Mouse (Mus musculus) embryonic facial prominence, embryonic 11.5 days (tissue): ENCODE measurements at regions not wholly inside any gene's neighbourhood (a gene's known extent, or its start where the extent isn't known, plus 50 kb on each side); places are given as distances from the start of the nearest gene placed in this dataset.

Experiments
- ATAC-seq: fragments of 200-750 bp; cut with Nextera tagmentation; replicated peaks from 2 replicates; pipeline ENCODE4 v1.8.0; 2017; ENCODE audit warnings: low read depth; ENCODE audit not compliant: insufficient number of reproducible peaks, low FRiP score, low TSS enrichment
- DNase-seq: peaks from one replicate; pipeline ENCODE4 v3.0.0-alpha.2; 2015; ENCODE audit warnings: low spot score
- H3K27ac ChIP-seq: fragments of 300-500 bp; sonication (generic); replicated peaks from 2 replicates; pipeline ENCODE4 v1.5.1; 2014; ENCODE audit warnings: mild to moderate bottlenecking, low read depth, low read length, control low read depth
- H3K27me3 ChIP-seq: fragments of 300-500 bp; sonication (generic); 2 replicates; pipeline ENCODE4 v1.6.1; 2014; ENCODE audit warnings: mild to moderate bottlenecking, low read length, moderate library complexity, mixed read lengths; ENCODE audit not compliant: control insufficient read depth, insufficient read depth
- H3K36me3 ChIP-seq: fragments of 300-500 bp; sonication (generic); replicated peaks from 2 replicates; pipeline ENCODE4 v1.6.1; 2014; ENCODE audit warnings: low read depth, mild to moderate bottlenecking, low read length, moderate library complexity, mixed read lengths; ENCODE audit not compliant: control insufficient read depth, insufficient read depth
- H3K4me1 ChIP-seq: fragments of 300-500 bp; sonication (generic); 2 replicates; pipeline ENCODE4 v1.6.1; 2014; ENCODE audit warnings: low read length, mixed read lengths; ENCODE audit not compliant: control insufficient read depth, insufficient read depth
- H3K4me2 ChIP-seq: fragments of 300-500 bp; sonication (generic); 2 replicates; pipeline ENCODE4 v1.6.1; 2014; ENCODE audit warnings: low read depth, mild to moderate bottlenecking, control low read depth, low read length, moderate library complexity
- H3K4me3 ChIP-seq: fragments of 300-500 bp; sonication (generic); 2 replicates; pipeline ENCODE4 v1.5.1; 2014; ENCODE audit warnings: low read depth, low read length, control low read depth
- H3K9ac ChIP-seq: fragments of 300-500 bp; sonication (generic); replicated peaks from 2 replicates; pipeline ENCODE4 v1.6.1; 2014; ENCODE audit warnings: mild to moderate bottlenecking, control low read depth, low read length
- H3K9me3 ChIP-seq: fragments of 300-500 bp; sonication (generic); replicated peaks from 2 replicates; pipeline ENCODE4 v1.6.1; 2016; ENCODE audit warnings: mild to moderate bottlenecking, low read length, inconsistent platforms, mixed read lengths; ENCODE audit not compliant: control insufficient read depth
- WGBS: fragments of 180-500 bp; shearing (Covaris S2); extraction: QIAGEN DNeasy Blood & Tissue Kit; methylation state at CpG from one replicate; pipeline ENCODE4 v1.1.7; 2014; 5-methylcytosine and 5-hydroxymethylcytosine counted together

DNA sequence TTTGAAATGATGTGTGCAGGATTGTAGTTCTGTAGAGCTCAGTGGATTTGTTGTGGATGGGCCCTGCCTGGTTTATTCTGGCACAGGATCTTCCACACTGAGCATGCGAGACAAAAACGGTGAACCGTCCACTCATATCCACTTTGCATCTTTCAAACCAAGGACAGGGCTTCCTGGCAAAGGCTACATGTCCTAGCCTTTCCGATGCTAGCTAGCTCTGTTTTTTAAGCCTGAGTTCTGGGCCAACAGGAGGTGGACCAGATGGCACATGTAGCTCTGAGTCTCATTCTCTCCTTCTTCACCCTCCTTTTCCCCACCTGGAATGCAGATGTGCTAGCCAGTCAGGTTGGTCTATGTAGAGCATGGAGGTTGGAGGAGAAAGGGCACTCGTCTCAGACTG is 345.0 kb upstream of the Smim15 start:
- no peaks in the 10 kb centered on the region for H3K9me3 ChIP-seq
- H3K27ac ChIP-seq = no peak overlapping the region
- H3K4me1 ChIP-seq = no peaks in the 10 kb centered on the region
- H3K9ac ChIP-seq = no peak overlapping the region
- H3K27me3 ChIP-seq = no peaks in the 10 kb centered on the region
- H3K4me3 ChIP-seq = no peak overlapping the region
- 81% methylated on average over 5 of the region's 5 CpGs for WGBS
- DNase-seq (no peak), ATAC-seq (no peak)
- H3K36me3 ChIP-seq = no peaks in the 10 kb centered on the region
- H3K4me2 ChIP-seq = no peak overlapping the region

- 94% methylated on average over 7 of the region's 7 CpGs for WGBS
- H3K36me3 ChIP-seq = no peaks in the 10 kb centered on the region
- no peaks in the 10 kb centered on the region for H3K4me1 ChIP-seq
- ATAC-seq (no peak), DNase-seq (no peak)
- H3K4me3 ChIP-seq = no peak overlapping the region
- no peak overlapping the region for H3K9ac ChIP-seq
- no peaks in the 10 kb centered on the region for H3K27me3 ChIP-seq
- no peaks in the 10 kb centered on the region for H3K9me3 ChIP-seq
- no peak overlapping the region for H3K4me2 ChIP-seq
- no peak overlapping the region for H3K27ac ChIP-seq
Observed at GRCm38 (mm10) chr13:107698345-107698744, 345.9 kb upstream of the Smim15 start.

GRCm38 (mm10) chr13:107692123-107692830 is 352.0 kb upstream of the Smim15 start:
- Histone ChIP-seq H3K9me3 (no peaks in the 10 kb centered on the region), H3K4me2 (no peak overlapping the region), H3K36me3 (no peaks in the 10 kb centered on the region), H3K4me3 (no peak overlapping the region), H3K4me1 (no peaks in the 10 kb centered on the region), H3K27me3 (no peaks in the 10 kb centered on the region), H3K9ac (no peak overlapping the region), H3K27ac (no peak overlapping the region)
- ATAC-seq = no peak
- 90% methylated on average over 5 of the region's 5 CpGs for WGBS
- DNase-seq = no peak

DNA sequence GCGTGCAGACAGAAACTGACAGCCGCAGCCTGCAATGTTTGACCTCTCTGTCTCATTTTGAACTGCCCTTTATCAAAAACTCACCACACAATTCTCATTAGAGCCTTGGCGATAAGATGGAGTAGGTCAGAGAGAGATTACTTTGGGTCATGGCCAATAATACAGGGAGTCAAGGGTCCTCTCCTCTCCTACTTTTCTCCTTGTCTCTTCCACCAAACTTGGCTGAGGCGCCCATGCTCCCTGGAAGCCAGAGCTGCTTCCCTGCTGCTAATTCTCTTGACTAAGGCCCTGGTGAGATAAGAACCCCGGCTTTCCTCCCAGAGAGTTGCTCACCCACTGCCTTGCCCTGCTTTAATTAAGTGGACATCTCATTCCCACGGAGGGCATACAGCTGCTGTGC is 355.3 kb upstream of the Smim15 start:
- Histone ChIP-seq H3K4me3 (no peak overlapping the region), H3K9ac (no peak overlapping the region), H3K9me3 (no peaks in the 10 kb centered on the region), H3K27ac (no peak overlapping the region), H3K4me1 (no peaks in the 10 kb centered on the region), H3K27me3 (no peaks in the 10 kb centered on the region), H3K36me3 (no peaks in the 10 kb centered on the region), H3K4me2 (no peak overlapping the region)
- ATAC-seq = no peak
- DNase-seq = no peak
- 51% methylated on average over 6 of the region's 6 CpGs for WGBS

DNA sequence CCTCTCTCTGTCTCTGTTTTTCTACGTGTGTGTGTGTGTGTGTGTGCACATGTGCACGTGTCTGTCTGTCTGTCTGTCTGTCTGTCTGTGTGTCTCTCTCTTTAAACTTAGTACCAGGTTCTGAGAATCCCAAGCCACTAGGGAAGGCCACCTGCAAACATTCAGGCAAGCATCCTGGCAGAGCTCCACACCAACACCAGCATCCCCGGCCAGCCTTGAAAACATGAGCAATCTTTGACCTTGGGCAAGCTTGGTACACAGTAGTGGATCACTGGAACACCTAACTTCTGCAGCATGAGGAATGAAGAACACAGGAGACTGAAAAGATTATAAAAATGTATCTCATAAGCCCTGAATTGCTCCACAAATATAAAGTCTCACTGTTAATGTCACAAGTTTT is 359.0 kb upstream of the Smim15 start:
- ATAC-seq = no peak
- Histone ChIP-seq H3K9me3 (no peaks in the 10 kb centered on the region), H3K27me3 (no peaks in the 10 kb centered on the region), H3K36me3 (no peaks in the 10 kb centered on the region), H3K4me3 (no peak overlapping the region), H3K9ac (no peak overlapping the region), H3K4me1 (no peaks in the 10 kb centered on the region), H3K27ac (no peak overlapping the region), H3K4me2 (no peak overlapping the region)
- WGBS = 91% methylated on average over 3 of the region's 3 CpGs
- DNase-seq = no peak

DNA sequence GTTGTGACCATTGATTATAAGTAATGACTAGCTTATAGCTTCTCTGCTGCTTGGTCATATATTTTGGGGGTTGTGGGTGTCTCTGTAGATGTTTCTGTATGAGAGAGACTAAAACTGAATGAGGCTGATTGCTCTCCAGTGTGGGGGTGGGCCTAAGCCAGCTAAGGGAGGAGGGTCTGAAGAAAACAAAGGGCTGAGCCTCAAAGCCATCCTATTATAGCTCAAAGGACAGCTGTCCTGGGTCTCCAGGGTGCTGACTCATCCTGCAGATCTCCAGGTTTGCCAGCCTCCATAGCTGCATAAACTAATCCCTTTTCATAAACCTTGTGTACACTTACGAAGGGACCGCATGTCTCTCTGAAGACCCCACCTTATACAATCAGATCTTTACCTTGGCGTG is 360.3 kb upstream of the Smim15 start:
- Histone ChIP-seq H3K9me3 (no peaks in the 10 kb centered on the region), H3K36me3 (no peaks in the 10 kb centered on the region), H3K9ac (no peak overlapping the region), H3K27ac (no peak overlapping the region), H3K4me2 (no peak overlapping the region), H3K27me3 (no peaks in the 10 kb centered on the region), H3K4me3 (no peak overlapping the region), H3K4me1 (no peaks in the 10 kb centered on the region)
- DNase-seq = no peak
- ATAC-seq = 0 out of 2 replicates have a peak, but pooled peaks have one; percentile 14
- 83% methylated on average over 3 of the region's 3 CpGs for WGBS

DNA sequence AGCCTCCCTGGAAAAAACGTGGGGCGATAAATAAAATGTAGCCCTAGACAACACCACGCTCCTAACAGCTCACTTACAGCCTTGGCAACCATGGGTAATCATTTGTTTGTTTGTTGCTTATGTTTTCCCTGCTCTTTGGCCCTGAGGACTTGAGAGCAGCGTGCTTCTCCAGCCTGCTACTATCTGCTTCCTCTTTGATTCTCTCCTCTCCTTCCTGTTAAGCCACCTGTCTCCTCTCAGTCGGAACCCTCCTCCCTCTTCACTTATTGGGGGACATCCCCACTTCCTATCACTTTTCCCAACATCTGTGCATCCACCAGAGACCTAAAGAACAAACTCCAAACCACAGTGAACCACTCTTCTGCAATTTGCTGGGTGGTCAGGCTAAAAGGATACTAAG is 362.5 kb upstream of the Smim15 start:
- Histone ChIP-seq H3K36me3 (no peaks in the 10 kb centered on the region), H3K4me2 (no peak overlapping the region), H3K4me3 (no peak overlapping the region), H3K27ac (no peak overlapping the region), H3K9me3 (no peaks in the 10 kb centered on the region), H3K9ac (no peak overlapping the region), H3K4me1 (no peaks in the 10 kb centered on the region), H3K27me3 (no peaks in the 10 kb centered on the region)
- WGBS = 80% methylated on average over 5 of the region's 5 CpGs
- ATAC-seq (no peak), DNase-seq (no peak)

GRCm38 (mm10) chr13:107678860-107679259 is 365.4 kb upstream of the Smim15 start:
- H3K27me3 ChIP-seq = no peaks in the 10 kb centered on the region
- no peak overlapping the region for H3K9ac ChIP-seq
- H3K9me3 ChIP-seq = no peaks in the 10 kb centered on the region
- H3K4me2 ChIP-seq = no peak overlapping the region
- no peaks in the 10 kb centered on the region for H3K4me1 ChIP-seq
- ATAC-seq = no peak
- no peaks in the 10 kb centered on the region for H3K36me3 ChIP-seq
- DNase-seq = no peak
- H3K4me3 ChIP-seq = no peak overlapping the region
- H3K27ac ChIP-seq = no peak overlapping the region
